Mouse (Mus musculus): ENCODE measurements around the gene Clic4. TPM values are rescaled to one million over a fixed set of nuclear protein-coding genes. Genes with fewer than 3 reads are reported as not detected.

Clic4 gene
- polyA plus RNA-seq, 1 experiment from 2014 or later: 56.1 TPM

GRCm38 (mm10) chr4:135220641-135221040, 52.0 kb downstream of the Clic4 start:
- Histone ChIP-seq H3K4me3 (ENCODE audit: low read length) (no peak overlapping the region), H3K9me3 (ENCODE audit: control insufficient read depth, low read length) (no peaks in the 10 kb centered on the region), H3K4me1 (ENCODE audit: control insufficient read depth, insufficient read depth, low read depth, low read length) (no peaks in the 10 kb centered on the region), H3K9ac (ENCODE audit: low read depth, low read length) (no peak overlapping the region), H3K4me2 (ENCODE audit: low read length) (no peak overlapping the region), H3K36me3 (ENCODE audit: control insufficient read depth, insufficient read depth, low read length) (peaks cover 5% of the 10 kb centered on the region), H3K27ac (ENCODE audit: low read depth, low read length) (no peak overlapping the region), H3K27me3 (replicated peaks; ENCODE audit: control insufficient read depth, insufficient read depth, low read length) (no peaks in the 10 kb centered on the region)
- 85% methylated on average over 3 of the region's 3 CpGs for WGBS
- no peak for ATAC-seq

GRCm38 (mm10) chr4:135219652-135220051, 53.0 kb downstream of the Clic4 start:
- H3K4me2 ChIP-seq (ENCODE audit: low read length): no peak overlapping the region
- no peaks in the 10 kb centered on the region for H3K9me3 ChIP-seq (ENCODE audit: control insufficient read depth, low read length)
- ATAC-seq: peak; percentile 52; the same call in 1 of the 2 replicates
- H3K4me3 ChIP-seq (ENCODE audit: low read length): no peak overlapping the region
- H3K4me1 ChIP-seq (ENCODE audit: control insufficient read depth, insufficient read depth, low read depth, low read length): no peaks in the 10 kb centered on the region
- H3K36me3 ChIP-seq (ENCODE audit: control insufficient read depth, insufficient read depth, low read length): peaks cover 5% of the 10 kb centered on the region
- 50% methylated on average over 4 of the region's 4 CpGs for WGBS
- H3K9ac ChIP-seq (ENCODE audit: low read depth, low read length): no peak overlapping the region
- H3K27ac ChIP-seq (ENCODE audit: low read depth, low read length): peak overlapping the region; percentile 40; the same call in 1 of the 2 replicates
- H3K27me3 ChIP-seq (replicated peaks; ENCODE audit: control insufficient read depth, insufficient read depth, low read length): no peaks in the 10 kb centered on the region

GRCm38 (mm10) chr4:135209846-135210245, 62.8 kb downstream of the Clic4 start:
- no peaks in the 10 kb centered on the region for H3K9me3 ChIP-seq (ENCODE audit: control insufficient read depth, low read length)
- peaks cover 5% of the 10 kb centered on the region for H3K4me1 ChIP-seq (ENCODE audit: control insufficient read depth, insufficient read depth, low read depth, low read length)
- ATAC-seq: no peak
- H3K27ac ChIP-seq (ENCODE audit: low read depth, low read length): no peak overlapping the region
- H3K9ac ChIP-seq (ENCODE audit: low read depth, low read length): no peak overlapping the region
- no peak overlapping the region for H3K4me2 ChIP-seq (ENCODE audit: low read length)
- H3K27me3 ChIP-seq (replicated peaks; ENCODE audit: control insufficient read depth, insufficient read depth, low read length): peaks cover 6% of the 10 kb centered on the region
- WGBS: 75% methylated on average over 2 of the region's 2 CpGs
- no peaks in the 10 kb centered on the region for H3K36me3 ChIP-seq (ENCODE audit: control insufficient read depth, insufficient read depth, low read length)
- H3K4me3 ChIP-seq (ENCODE audit: low read length): no peak overlapping the region

GRCm38 (mm10) chr4:135205711-135206600, 66.7 kb downstream of the Clic4 start:
- Histone ChIP-seq H3K9ac (ENCODE audit: low read depth, low read length) (peak overlapping the region; percentile 50), H3K27ac (ENCODE audit: low read depth, low read length) (no peak overlapping the region), H3K4me3 (ENCODE audit: low read length) (peak overlapping the region; percentile 41), H3K36me3 (ENCODE audit: control insufficient read depth, insufficient read depth, low read length) (no peaks in the 10 kb centered on the region), H3K4me2 (ENCODE audit: low read length) (peak overlapping the region; percentile 81), H3K4me1 (ENCODE audit: control insufficient read depth, insufficient read depth, low read depth, low read length) (peaks cover 7% of the 10 kb centered on the region), H3K9me3 (ENCODE audit: control insufficient read depth, low read length) (no peaks in the 10 kb centered on the region), H3K27me3 (replicated peaks; ENCODE audit: control insufficient read depth, insufficient read depth, low read length) (peaks cover 12% of the 10 kb centered on the region)
- ATAC-seq: peak; percentile 54; the same call in 1 of the 2 replicates
- 1% methylated on average over 47 of the region's 47 CpGs for WGBS

GRCm38 (mm10) chr4:135205254-135205653, 67.4 kb downstream of the Clic4 start:
- no peak overlapping the region for H3K4me3 ChIP-seq (ENCODE audit: low read length)
- no peak for ATAC-seq
- H3K36me3 ChIP-seq (ENCODE audit: control insufficient read depth, insufficient read depth, low read length): no peaks in the 10 kb centered on the region
- H3K4me2 ChIP-seq (ENCODE audit: low read length): no peak overlapping the region
- peaks cover 12% of the 10 kb centered on the region for H3K27me3 ChIP-seq (replicated peaks; ENCODE audit: control insufficient read depth, insufficient read depth, low read length)
- no peak overlapping the region for H3K27ac ChIP-seq (ENCODE audit: low read depth, low read length)
- peaks cover 7% of the 10 kb centered on the region for H3K4me1 ChIP-seq (ENCODE audit: control insufficient read depth, insufficient read depth, low read depth, low read length)
- WGBS: 13% methylated on average over 5 of the region's 5 CpGs
- no peak overlapping the region for H3K9ac ChIP-seq (ENCODE audit: low read depth, low read length)
- no peaks in the 10 kb centered on the region for H3K9me3 ChIP-seq (ENCODE audit: control insufficient read depth, low read length)

GRCm38 (mm10) chr4:135204666-135205065, 67.9 kb downstream of the Clic4 start:
- peaks cover 12% of the 10 kb centered on the region for H3K27me3 ChIP-seq (replicated peaks; ENCODE audit: control insufficient read depth, insufficient read depth, low read length)
- H3K9me3 ChIP-seq (ENCODE audit: control insufficient read depth, low read length): no peaks in the 10 kb centered on the region
- no peak overlapping the region for H3K9ac ChIP-seq (ENCODE audit: low read depth, low read length)
- peaks cover 7% of the 10 kb centered on the region for H3K4me1 ChIP-seq (ENCODE audit: control insufficient read depth, insufficient read depth, low read depth, low read length)
- 60% methylated on average over 5 of the region's 5 CpGs for WGBS
- no peak overlapping the region for H3K27ac ChIP-seq (ENCODE audit: low read depth, low read length)
- no peak overlapping the region for H3K4me2 ChIP-seq (ENCODE audit: low read length)
- H3K36me3 ChIP-seq (ENCODE audit: control insufficient read depth, insufficient read depth, low read length): no peaks in the 10 kb centered on the region
- ATAC-seq: no peak
- no peak overlapping the region for H3K4me3 ChIP-seq (ENCODE audit: low read length)

GRCm38 (mm10) chr4:135203806-135204560, 68.6 kb downstream of the Clic4 start:
- Histone ChIP-seq H3K4me2 (ENCODE audit: low read length) (peak overlapping the region; percentile 56), H3K4me1 (ENCODE audit: control insufficient read depth, insufficient read depth, low read depth, low read length) (peaks cover 7% of the 10 kb centered on the region), H3K9ac (ENCODE audit: low read depth, low read length) (no peak overlapping the region), H3K4me3 (ENCODE audit: low read length) (peak overlapping the region; percentile 20), H3K36me3 (ENCODE audit: control insufficient read depth, insufficient read depth, low read length) (no peaks in the 10 kb centered on the region), H3K27me3 (replicated peaks; ENCODE audit: control insufficient read depth, insufficient read depth, low read length) (peaks cover 12% of the 10 kb centered on the region), H3K27ac (ENCODE audit: low read depth, low read length) (no peak overlapping the region), H3K9me3 (ENCODE audit: control insufficient read depth, low read length) (no peaks in the 10 kb centered on the region)
- no peak for ATAC-seq
- WGBS: 16% methylated on average over 17 of the region's 17 CpGs

- peak overlapping the region; percentile 20 for H3K4me3 ChIP-seq (ENCODE audit: low read length)
- H3K4me1 ChIP-seq (ENCODE audit: control insufficient read depth, insufficient read depth, low read depth, low read length): peaks cover 7% of the 10 kb centered on the region
- H3K4me2 ChIP-seq (ENCODE audit: low read length): peak overlapping the region; percentile 56
- ATAC-seq: no peak
- WGBS: 16% methylated on average over 14 of the region's 14 CpGs
- peaks cover 12% of the 10 kb centered on the region for H3K27me3 ChIP-seq (replicated peaks; ENCODE audit: control insufficient read depth, insufficient read depth, low read length)
- H3K27ac ChIP-seq (ENCODE audit: low read depth, low read length): no peak overlapping the region
- no peaks in the 10 kb centered on the region for H3K9me3 ChIP-seq (ENCODE audit: control insufficient read depth, low read length)
- no peak overlapping the region for H3K9ac ChIP-seq (ENCODE audit: low read depth, low read length)
- H3K36me3 ChIP-seq (ENCODE audit: control insufficient read depth, insufficient read depth, low read length): no peaks in the 10 kb centered on the region
Observed at GRCm38 (mm10) chr4:135203279-135203678, 69.3 kb downstream of the Clic4 start.

- H3K4me3 ChIP-seq (ENCODE audit: low read length): no peak overlapping the region
- peak overlapping the region; percentile 39 for H3K4me2 ChIP-seq (ENCODE audit: low read length)
- peaks cover 12% of the 10 kb centered on the region for H3K27me3 ChIP-seq (replicated peaks; ENCODE audit: control insufficient read depth, insufficient read depth, low read length)
Observed at GRCm38 (mm10) chr4:135201771-135202170, 70.8 kb downstream of the Clic4 start.

More at GRCm38 (mm10) chr4:135201771-135202170, 70.8 kb downstream of the Clic4 start:
- H3K9ac ChIP-seq (ENCODE audit: low read depth, low read length): no peak overlapping the region; the same call in 1 of the 2 replicates
- no peak for ATAC-seq
- no peaks in the 10 kb centered on the region for H3K9me3 ChIP-seq (ENCODE audit: control insufficient read depth, low read length)
- 53% methylated on average over 16 of the region's 16 CpGs for WGBS
- H3K36me3 ChIP-seq (ENCODE audit: control insufficient read depth, insufficient read depth, low read length): no peaks in the 10 kb centered on the region
- H3K4me1 ChIP-seq (ENCODE audit: control insufficient read depth, insufficient read depth, low read depth, low read length): peaks cover 7% of the 10 kb centered on the region
- H3K27ac ChIP-seq (ENCODE audit: low read depth, low read length): no peak overlapping the region

Measured in hindbrain, embryonic 16.5 days (tissue).